ENCODE assay signal across 41 mouse cellular contexts in genomic region chr7:107649990-107650389, GRCm38 (mm10). TPM values are rescaled to one million over a fixed set of nuclear protein-coding genes. Genes with fewer than 3 reads are reported as not detected.
DNase-seq lines count a peak whose midpoint lies in the region; ATAC-seq and TF ChIP-seq lines count a peak whose summit lies in the region.
"Had no signal": no experiment of that assay in that cellular context is flagged by ENCODE, and none has a peak within 500 bp of the region (broad histone marks: within the 10 kb centered on the region; RNA-seq: fewer than 3 reads in every experiment).

No protein-coding gene starts in this region.

- no peak for DNase-seq in embryonic facial prominence, embryonic 14.5 days (ENCODE audit: low spot score)
- no peak for DNase-seq in embryonic facial prominence, embryonic 10.5 days (ENCODE audit: low spot score)
- no peak for DNase-seq in hindbrain, postnatal 0 days (ENCODE audit: low spot score)
- DNase-seq in hindbrain, embryonic 11.5 days (ENCODE audit: low spot score) = no peak
- no peak for DNase-seq in lung, postnatal 0 days (ENCODE audit: low spot score)
- no peak for DNase-seq in lung, postnatal 10 days
- no peak for DNase-seq in thymus, postnatal 4 days
- DNase-seq: adrenal gland, adult 2 months; adrenal gland, postnatal 36 days; cerebellum, adult 18-20 months; cerebellum, postnatal 10 days; gastrocnemius, postnatal 14 days; kidney, adult 11 months; kidney, postnatal 10 days; layer of hippocampus, postnatal 36 days; lung, embryonic 14.5 days; lung, postnatal 36 days; right cerebral cortex, postnatal 25 days; spleen, adult 18-20 months; thymus, adult 18-20 months; thymus, postnatal 25 days had no signal

- 83% methylated on average over 7 of the region's 7 CpGs for WGBS in embryonic facial prominence, embryonic 14.5 days
- 82% methylated on average over 7 of the region's 7 CpGs for WGBS in embryonic facial prominence, embryonic 10.5 days
- 86% methylated on average over 7 of the region's 7 CpGs for WGBS in hindbrain, postnatal 0 days
- 83% methylated on average over 7 of the region's 7 CpGs for WGBS in hindbrain, embryonic 11.5 days
- 75% methylated on average over 7 of the region's 7 CpGs for WGBS in lung, postnatal 0 days

- H3K4me2 ChIP-seq in embryonic facial prominence, embryonic 14.5 days (ENCODE audit: low read depth, low read length) = no peak overlapping the region
- H3K4me2 ChIP-seq in hindbrain, postnatal 0 days (ENCODE audit: low read depth, low read length) = no peak overlapping the region
- no peak overlapping the region for H3K4me2 ChIP-seq in hindbrain, embryonic 11.5 days (replicated peaks; ENCODE audit: low read depth, low read length)
- no peak overlapping the region for H3K4me2 ChIP-seq in lung, postnatal 0 days (replicated peaks; ENCODE audit: low read depth, low read length)
- H3K4me2 ChIP-seq: heart, embryonic 12.5 days; hindbrain, embryonic 12.5 days; limb, embryonic 15.5 days; liver, embryonic 15.5 days; lung, embryonic 14.5 days; midbrain, embryonic 11.5 days had no signal

- H3K9me3 ChIP-seq in embryonic facial prominence, embryonic 14.5 days (ENCODE audit: control insufficient read depth, low read length) = peaks cover 1% of the 10 kb centered on the region
- no peaks in the 10 kb centered on the region; the same call in 1 of the 2 replicates for H3K9me3 ChIP-seq in embryonic facial prominence, embryonic 10.5 days
- H3K9me3 ChIP-seq in hindbrain, postnatal 0 days (ENCODE audit: low read length) = no peaks in the 10 kb centered on the region
- H3K9me3 ChIP-seq in hindbrain, embryonic 11.5 days (ENCODE audit: control insufficient read depth, low read length) = no peaks in the 10 kb centered on the region
- no peaks in the 10 kb centered on the region for H3K9me3 ChIP-seq in lung, postnatal 0 days (ENCODE audit: low read length)
- H3K9me3 ChIP-seq: limb, embryonic 15.5 days; liver, embryonic 15.5 days had no signal

- no peak for TF ChIP-seq EP300 in lung, postnatal 0 days (IDR thresholded peaks at IDR 0.05)

- ATAC-seq in embryonic facial prominence, embryonic 14.5 days (ENCODE audit: low read depth) = no peak
- ATAC-seq in hindbrain, postnatal 0 days = no peak
- no peak for ATAC-seq in hindbrain, embryonic 11.5 days (ENCODE audit: low FRiP score)
- no peak for ATAC-seq in lung, postnatal 0 days
- ATAC-seq: forebrain, embryonic 16.5 days; midbrain, embryonic 16.5 days had no signal

- H3K36me3 ChIP-seq in embryonic facial prominence, embryonic 14.5 days (ENCODE audit: control insufficient read depth, insufficient read depth, low read length) = no peaks in the 10 kb centered on the region
- H3K36me3 ChIP-seq in embryonic facial prominence, embryonic 10.5 days (replicated peaks) = no peaks in the 10 kb centered on the region
- no peaks in the 10 kb centered on the region for H3K36me3 ChIP-seq in hindbrain, postnatal 0 days (ENCODE audit: insufficient read depth, low read length)
- no peaks in the 10 kb centered on the region for H3K36me3 ChIP-seq in hindbrain, embryonic 11.5 days (ENCODE audit: control insufficient read depth, insufficient read depth, low read length)
- H3K36me3 ChIP-seq in lung, postnatal 0 days (ENCODE audit: insufficient read depth, low read length) = no peaks in the 10 kb centered on the region
- H3K36me3 ChIP-seq: heart, embryonic 12.5 days; hindbrain, embryonic 12.5 days; limb, embryonic 10.5 days; limb, embryonic 15.5 days had no signal

- peaks cover 16% of the 10 kb centered on the region for H3K4me1 ChIP-seq in embryonic facial prominence, embryonic 14.5 days (ENCODE audit: control insufficient read depth, insufficient read depth, low read length)
- peaks cover 25% of the 10 kb centered on the region for H3K4me1 ChIP-seq in embryonic facial prominence, embryonic 10.5 days
- no peaks in the 10 kb centered on the region for H3K4me1 ChIP-seq in hindbrain, postnatal 0 days (ENCODE audit: insufficient read depth, low read length)
- H3K4me1 ChIP-seq in hindbrain, embryonic 11.5 days (replicated peaks; ENCODE audit: control insufficient read depth, insufficient read depth, low read length) = no peaks in the 10 kb centered on the region
- no peaks in the 10 kb centered on the region for H3K4me1 ChIP-seq in lung, postnatal 0 days (ENCODE audit: insufficient read depth, low read depth, low read length)
- H3K4me1 ChIP-seq: heart, embryonic 12.5 days; hindbrain, embryonic 12.5 days; liver, embryonic 15.5 days had no signal

- H3K4me3 ChIP-seq in embryonic facial prominence, embryonic 14.5 days (ENCODE audit: low read depth, low read length) = no peak overlapping the region
- H3K4me3 ChIP-seq in embryonic facial prominence, embryonic 10.5 days = no peak overlapping the region
- H3K4me3 ChIP-seq in hindbrain, postnatal 0 days (ENCODE audit: low read length) = no peak overlapping the region
- no peak overlapping the region for H3K4me3 ChIP-seq in hindbrain, embryonic 11.5 days (ENCODE audit: low read depth, low read length)
- no peak overlapping the region for H3K4me3 ChIP-seq in lung, postnatal 0 days (ENCODE audit: low read depth, low read length)
- H3K4me3 ChIP-seq: embryonic facial prominence, embryonic 13.5 days; erythroblast, embryonic 14.5 days; heart, embryonic 12.5 days; hindbrain, embryonic 12.5 days; limb, embryonic 10.5 days; limb, embryonic 15.5 days; liver, embryonic 15.5 days had no signal

- peak overlapping the region; percentile 81; the same call in 1 of the 2 replicates for H3K27ac ChIP-seq in embryonic facial prominence, embryonic 14.5 days (replicated peaks; ENCODE audit: low read depth, low read length)
- no peak overlapping the region for H3K27ac ChIP-seq in embryonic facial prominence, embryonic 10.5 days (replicated peaks)
- H3K27ac ChIP-seq in hindbrain, postnatal 0 days = no peak overlapping the region
- H3K27ac ChIP-seq in hindbrain, embryonic 11.5 days (ENCODE audit: low read depth, low read length) = no peak overlapping the region
- H3K27ac ChIP-seq in lung, postnatal 0 days (ENCODE audit: low read length) = no peak overlapping the region
- H3K27ac ChIP-seq: hindbrain, embryonic 12.5 days; limb, embryonic 10.5 days; liver, embryonic 15.5 days had no signal

- H3K27me3 ChIP-seq in embryonic facial prominence, embryonic 14.5 days (replicated peaks; ENCODE audit: control insufficient read depth, insufficient read depth, low read length) = no peaks in the 10 kb centered on the region
- H3K27me3 ChIP-seq in embryonic facial prominence, embryonic 10.5 days (replicated peaks; ENCODE audit: low read depth, poor library complexity, severe bottlenecking) = no peaks in the 10 kb centered on the region
- no peaks in the 10 kb centered on the region for H3K27me3 ChIP-seq in hindbrain, postnatal 0 days (ENCODE audit: insufficient read depth, low read length)
- H3K27me3 ChIP-seq in hindbrain, embryonic 11.5 days (ENCODE audit: control insufficient read depth, insufficient read depth, low read length) = no peaks in the 10 kb centered on the region
- H3K27me3 ChIP-seq in lung, postnatal 0 days (replicated peaks; ENCODE audit: insufficient read depth, low read length) = no peaks in the 10 kb centered on the region
- H3K27me3 ChIP-seq: embryonic facial prominence, embryonic 13.5 days; heart, embryonic 12.5 days; hindbrain, embryonic 12.5 days; limb, embryonic 15.5 days; liver, embryonic 15.5 days had no signal

- no peak overlapping the region for H3K9ac ChIP-seq in embryonic facial prominence, embryonic 14.5 days (ENCODE audit: low read depth, low read length)
- H3K9ac ChIP-seq in hindbrain, postnatal 0 days (replicated peaks; ENCODE audit: low read length) = no peak overlapping the region
- no peak overlapping the region for H3K9ac ChIP-seq in hindbrain, embryonic 11.5 days (ENCODE audit: low read depth, low read length)
- no peak overlapping the region for H3K9ac ChIP-seq in lung, postnatal 0 days (replicated peaks; ENCODE audit: low read depth)
- H3K9ac ChIP-seq: heart, embryonic 12.5 days; hindbrain, embryonic 12.5 days; limb, embryonic 15.5 days; liver, embryonic 15.5 days; lung, embryonic 14.5 days had no signal

- 0 out of 2 replicates have a peak, but pooled peaks have one; percentile 14 for TF ChIP-seq CTCF in hindbrain, postnatal 0 days (IDR thresholded peaks at IDR 0.05; ENCODE audit: low read depth)
- TF ChIP-seq CTCF in lung, postnatal 0 days (IDR thresholded peaks at IDR 0.05) = peak; percentile 38; the same call in 1 of the 2 replicates

RNA-seq across cellular contexts. Expression of gene 5330417H12Rik, which starts 25.0 kb away (rescaled TPM):
- not detected in 2 replicates for polyA plus RNA-seq in embryonic facial prominence, embryonic 14.5 days (2014; fragmentation: Nextera tagmentation; extraction: Ambion mirVana)
- polyA plus RNA-seq in embryonic facial prominence, embryonic 10.5 days (2016; fragmentation: Nextera tagmentation; extraction: Ambion mirVana) = not detected in 2 replicates
- not detected in 2 replicates for total RNA-seq in hindbrain, postnatal 0 days (2014; rRNA removed)
- not detected in 2 replicates for polyA plus RNA-seq in hindbrain, postnatal 0 days (2015; fragmentation: Nextera tagmentation; extraction: Ambion mirVana)
- polyA plus RNA-seq in hindbrain, embryonic 11.5 days (2014; fragmentation: Nextera tagmentation; extraction: Ambion mirVana) = not detected in 2 replicates
- polyA plus RNA-seq in lung, postnatal 0 days (2015; fragmentation: Nextera tagmentation; extraction: Ambion mirVana) = not detected in 2 replicates
- total RNA-seq: adrenal gland, adult 2 months; adrenal gland, postnatal 36 days; common myeloid progenitor, adult 5-6 weeks; gastrocnemius, postnatal 14 days; granulocyte monocyte progenitor cell, adult 5-6 weeks; heart, postnatal 25 days; layer of hippocampus, postnatal 36 days; megakaryocyte, adult 5-6 weeks; neutrophil, adult 5-6 weeks had no signal
- polyA plus RNA-seq: adrenal gland, adult 2 months; brain, embryonic 14.5 days; embryonic facial prominence, embryonic 13.5 days; erythroblast, embryonic 14.5 days; forebrain, embryonic 11.5 days; forebrain, embryonic 16.5 days; heart, embryonic 12.5 days; hindbrain, embryonic 12.5 days; large intestine, adult 2 months; limb, embryonic 10.5 days; limb, embryonic 15.5 days; liver, embryonic 15.5 days; lung, embryonic 14.5 days; midbrain, embryonic 11.5 days; midbrain, embryonic 16.5 days; neural tube, embryonic 11.5 days; stomach, embryonic 16.5 days had no signal

RNA-seq across cellular contexts. Expression of gene Ppfibp2, which starts 55.0 kb away (rescaled TPM):
- polyA plus RNA-seq in embryonic facial prominence, embryonic 14.5 days (2014; fragmentation: Nextera tagmentation; extraction: Ambion mirVana) = 12.4 and 14.3 TPM in 2 replicates
- 21.5 and 24.0 TPM in 2 replicates for polyA plus RNA-seq in embryonic facial prominence, embryonic 10.5 days (2016; fragmentation: Nextera tagmentation; extraction: Ambion mirVana)
- 3.0 and 3.4 TPM in 2 replicates for total RNA-seq in hindbrain, postnatal 0 days (2014; rRNA removed)
- polyA plus RNA-seq in hindbrain, postnatal 0 days (2015; fragmentation: Nextera tagmentation; extraction: Ambion mirVana) = 2.3 and 3.2 TPM in 2 replicates
- polyA plus RNA-seq in hindbrain, embryonic 11.5 days (2014; fragmentation: Nextera tagmentation; extraction: Ambion mirVana) = 5.0 and 5.1 TPM in 2 replicates
- 15.8 and 17.5 TPM in 2 replicates for polyA plus RNA-seq in lung, postnatal 0 days (2015; fragmentation: Nextera tagmentation; extraction: Ambion mirVana)
